Mouse (Mus musculus) C2C12 (cell line): ENCODE results near the gene Celf2. TPM values are rescaled to one million over a fixed set of nuclear protein-coding genes. Genes with fewer than 3 reads are reported as not detected.

ENCODE experiments used
- H3K27me3 ChIP-seq: one replicate; pipeline ENCODE4 v1.6.1; 2011; ENCODE audit not compliant: control insufficient read depth, insufficient read depth, insufficient read length
- H3K36me3 ChIP-seq: one replicate; pipeline ENCODE4 v1.6.1; 2011; ENCODE audit not compliant: control insufficient read depth, insufficient read depth
- H3K4me3 ChIP-seq: one replicate; pipeline ENCODE4 v1.5.1; 2011; ENCODE audit warnings: mild to moderate bottlenecking, control low read depth; ENCODE audit not compliant: poor library complexity, insufficient read depth, severe bottlenecking
- H3K79me2 ChIP-seq: one replicate; pipeline ENCODE4 v1.6.1; 2011; ENCODE audit not compliant: control insufficient read depth, insufficient read depth
- H3K79me3 ChIP-seq: one replicate; pipeline ENCODE4 v1.6.1; 2011; ENCODE audit warnings: low read depth, control low read depth
- H3ac ChIP-seq: one replicate; pipeline ENCODE3; 2011; ENCODE audit warnings: low read depth; ENCODE audit not compliant: control insufficient read depth, insufficient read length
- CEBPB ChIP-seq: IDR thresholded peaks from one replicate; pipeline ENCODE4 v1.6.1; 2011; ENCODE audit warnings: low read depth, mild to moderate bottlenecking, control low read depth, moderate library complexity
- CTCF ChIP-seq: IDR thresholded peaks from one replicate; pipeline ENCODE4 v1.5.1; 2011; ENCODE audit not compliant: control insufficient read depth, insufficient read depth, insufficient read length
- FOSL1 ChIP-seq: IDR thresholded peaks from one replicate; pipeline ENCODE4 v1.8.0; 2011; ENCODE audit warnings: mild to moderate bottlenecking, low read length; ENCODE audit not compliant: poor library complexity, insufficient read depth, severe bottlenecking
- MAX ChIP-seq: IDR thresholded peaks from one replicate; pipeline ENCODE4 v1.6.1; 2011; ENCODE audit warnings: mild to moderate bottlenecking, control low read depth
- MYOD1 ChIP-seq: IDR thresholded peaks from one replicate; pipeline ENCODE4 v1.6.1; 2011; ENCODE audit warnings: low read depth; ENCODE audit not compliant: control insufficient read depth, insufficient read length
- MYOG ChIP-seq: IDR thresholded peaks from one replicate; pipeline ENCODE4 v1.6.1; 2011; ENCODE audit not compliant: control insufficient read depth, insufficient read length; ENCODE audit errors: extremely low read depth
- USF1 ChIP-seq: IDR thresholded peaks from one replicate; pipeline ENCODE4 v1.6.1; 2011; ENCODE audit warnings: low read depth, mild to moderate bottlenecking, control low read depth, moderate library complexity
- polyA plus RNA-seq: library from polyadenylated mRNA; unstranded; fragments of >200 nt; fragmentation: generic; extraction: Trizol; gene quantifications from one replicate; pipeline ENCODE4 v1.2.1, GENCODE M21; 2012; ENCODE audit warnings: missing spikeins

Gene Celf2
- polyA plus RNA-seq, 1 experiment = 14.3 TPM

DNA sequence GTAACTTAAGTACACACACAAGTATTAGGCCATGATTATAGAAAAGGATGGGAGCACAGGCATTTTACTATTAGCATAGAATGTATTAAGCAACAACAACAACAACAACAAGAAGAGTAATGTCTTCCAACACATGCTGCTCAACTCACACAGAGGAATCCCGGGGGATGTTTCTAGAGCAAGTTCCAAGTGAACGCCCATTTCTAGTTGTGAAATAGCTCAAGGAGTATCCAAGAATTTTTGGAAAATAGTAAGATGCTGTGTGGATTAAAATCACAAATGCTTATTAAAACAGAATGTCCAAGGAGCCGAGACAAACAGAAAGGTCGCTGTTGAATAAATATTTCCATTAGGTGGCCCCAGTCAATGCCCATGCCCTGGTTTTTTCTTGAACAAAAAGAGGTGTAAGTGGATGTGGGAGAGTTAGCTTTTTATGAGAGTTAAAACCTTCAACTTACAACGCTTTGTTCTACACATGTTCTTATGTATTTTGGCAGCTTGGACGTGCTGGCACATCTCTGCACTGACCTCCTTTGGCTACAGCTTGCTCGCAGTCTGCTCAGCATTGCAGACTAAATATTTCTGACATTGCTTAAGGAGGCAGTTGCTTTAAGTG, 448.8 kb downstream of the Celf2 start:
- Histone ChIP-seq H3K4me3 (no peak overlapping the region), H3ac (no peak overlapping the region), H3K36me3 (no peaks in the 10 kb centered on the region), H3K79me2 (no peaks in the 10 kb centered on the region), H3K79me3 (no peaks in the 10 kb centered on the region), H3K27me3 (no peaks in the 10 kb centered on the region)
- TF ChIP-seq CTCF (no peak), MAX (no peak), CEBPB (no peak), FOSL1 (no peak)

DNA sequence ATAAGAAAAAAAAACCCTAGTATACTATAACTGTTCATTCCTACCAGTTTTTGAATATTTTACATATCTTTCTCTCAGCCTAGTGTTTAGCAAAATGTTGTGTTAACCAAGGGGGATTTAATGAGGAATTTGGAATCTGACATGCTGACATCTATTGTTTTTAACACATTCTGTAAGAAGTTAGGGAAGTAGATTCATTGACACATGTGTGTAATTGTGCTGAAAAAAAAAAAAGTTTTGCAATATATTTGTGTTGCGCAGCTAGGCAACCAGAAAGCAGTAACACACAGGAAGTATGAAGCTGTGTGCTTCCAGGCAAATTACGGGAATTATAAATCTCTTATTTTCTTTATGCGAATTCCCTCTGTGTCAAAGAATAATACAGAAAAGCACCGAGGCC, 453.0 kb downstream of the Celf2 start:
- Histone ChIP-seq H3K27me3 (no peaks in the 10 kb centered on the region), H3K36me3 (no peaks in the 10 kb centered on the region), H3K79me3 (no peaks in the 10 kb centered on the region), H3ac (no peak overlapping the region), H3K79me2 (no peaks in the 10 kb centered on the region), H3K4me3 (no peak overlapping the region)
- no peak for TF ChIP-seq USF1
- no peak for TF ChIP-seq FOSL1
- no peak for TF ChIP-seq MYOG
- no peak for TF ChIP-seq CTCF
- TF ChIP-seq CEBPB = no peak
- no peak for TF ChIP-seq MAX
- TF ChIP-seq MYOD1 = no peak

DNA sequence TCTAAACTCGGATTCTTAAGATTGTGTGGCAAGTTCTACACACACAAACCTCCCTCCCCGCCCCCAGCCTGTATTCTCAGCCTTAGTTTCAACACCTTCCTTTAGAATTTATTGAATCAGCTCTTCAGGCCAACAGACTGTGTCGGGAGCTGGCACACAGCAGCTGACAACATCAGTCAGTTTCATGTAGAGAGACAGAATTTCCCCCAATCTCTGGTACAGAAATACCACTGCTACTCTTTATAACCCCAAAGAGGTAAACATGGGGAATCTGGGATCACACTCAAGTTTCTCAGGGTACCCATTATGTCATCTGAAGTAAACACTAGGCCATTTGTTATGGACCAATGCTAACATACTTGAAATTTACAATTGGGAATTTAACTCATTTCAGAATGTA, 453.4 kb downstream of the Celf2 start:
- H3ac ChIP-seq = no peak overlapping the region
- no peaks in the 10 kb centered on the region for H3K36me3 ChIP-seq
- no peaks in the 10 kb centered on the region for H3K79me2 ChIP-seq
- H3K4me3 ChIP-seq = no peak overlapping the region
- no peaks in the 10 kb centered on the region for H3K27me3 ChIP-seq
- TF ChIP-seq CTCF (no peak), MAX (no peak), MYOD1 (no peak), CEBPB (no peak), MYOG (no peak), USF1 (no peak), FOSL1 (no peak)
- H3K79me3 ChIP-seq = no peaks in the 10 kb centered on the region

DNA sequence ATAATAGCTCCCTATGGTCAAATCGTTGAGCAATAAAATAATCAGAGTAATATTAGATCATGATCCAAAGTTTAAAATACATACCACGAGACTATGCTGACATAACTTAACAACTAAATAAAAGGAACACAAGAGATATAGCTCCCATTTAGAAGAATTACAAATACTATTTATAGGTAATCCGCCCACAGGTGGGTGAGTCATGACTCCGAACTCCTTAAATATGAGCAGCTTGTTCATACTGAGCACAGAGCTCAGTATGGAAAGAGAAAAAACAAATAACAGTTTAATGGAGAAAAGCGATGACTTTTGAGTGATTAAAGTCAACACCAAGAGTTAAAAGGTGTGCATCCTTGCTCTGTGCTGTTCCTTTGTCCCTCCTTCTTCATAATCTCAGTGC, 458.3 kb downstream of the Celf2 start:
- TF ChIP-seq FOSL1 (no peak), MAX (no peak), CEBPB (no peak), CTCF (no peak), USF1 (no peak), MYOD1 (no peak), MYOG (no peak)
- H3K27me3 ChIP-seq = no peaks in the 10 kb centered on the region
- H3K36me3 ChIP-seq = no peaks in the 10 kb centered on the region
- peaks cover 2% of the 10 kb centered on the region for H3K79me3 ChIP-seq
- no peak overlapping the region for H3ac ChIP-seq
- H3K79me2 ChIP-seq = no peaks in the 10 kb centered on the region
- H3K4me3 ChIP-seq = no peak overlapping the region

DNA sequence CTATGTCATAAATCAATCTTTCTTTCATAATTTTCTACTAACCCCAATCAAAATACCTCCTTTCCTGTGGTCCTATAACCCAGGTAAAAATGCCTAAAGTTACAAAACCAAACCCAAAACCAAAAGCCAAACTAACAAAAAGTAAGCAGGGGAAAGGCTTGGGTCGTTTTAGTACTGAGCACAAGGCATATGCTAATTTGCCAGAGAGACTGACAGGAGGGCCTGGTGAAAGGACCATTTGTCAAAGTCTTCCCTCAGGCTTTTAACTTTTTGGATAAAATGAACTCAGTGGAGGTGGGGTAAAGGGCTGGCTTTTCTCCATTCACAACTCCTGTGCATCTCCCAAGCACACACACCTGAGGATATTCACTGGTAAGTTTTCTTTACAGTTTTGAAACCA, 463.2 kb downstream of the Celf2 start:
- H3K36me3 ChIP-seq = no peaks in the 10 kb centered on the region
- peaks cover 2% of the 10 kb centered on the region for H3K79me3 ChIP-seq
- no peak overlapping the region for H3ac ChIP-seq
- no peaks in the 10 kb centered on the region for H3K27me3 ChIP-seq
- H3K4me3 ChIP-seq = no peak overlapping the region
- TF ChIP-seq CEBPB (no peak), MYOD1 (no peak), FOSL1 (no peak), CTCF (no peak), USF1 (no peak), MYOG (no peak), MAX (no peak)
- H3K79me2 ChIP-seq = no peaks in the 10 kb centered on the region

DNA sequence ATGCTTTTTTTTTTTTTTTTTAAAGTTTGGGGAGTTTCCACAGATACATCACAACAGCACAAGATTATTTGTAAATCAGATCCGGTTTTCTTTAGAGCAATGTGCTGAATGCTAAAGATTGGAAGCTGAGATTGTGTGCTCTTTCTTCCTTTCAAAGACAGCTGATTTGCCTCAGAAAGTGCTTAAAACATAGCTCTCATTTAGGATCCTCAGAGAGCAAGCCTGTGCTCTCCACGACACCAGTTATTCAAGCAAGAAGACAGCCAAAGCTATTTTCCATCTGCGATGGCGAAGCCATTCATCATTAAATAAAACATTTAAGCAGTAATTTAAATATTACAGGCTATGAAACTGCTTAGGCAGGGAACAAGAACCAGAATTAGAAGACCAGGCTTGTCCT, 463.8 kb downstream of the Celf2 start:
- TF ChIP-seq CEBPB (no peak), MAX (no peak), MYOD1 (no peak), FOSL1 (no peak), CTCF (no peak), MYOG (no peak)

More for the DNA sequence above, 463.8 kb downstream of the Celf2 start:
- Histone ChIP-seq H3K79me2 (no peaks in the 10 kb centered on the region), H3ac (no peak overlapping the region), H3K36me3 (no peaks in the 10 kb centered on the region), H3K79me3 (peaks cover 2% of the 10 kb centered on the region), H3K27me3 (no peaks in the 10 kb centered on the region), H3K4me3 (no peak overlapping the region)
